Mouse (Mus musculus) bone marrow, adult 2 months (tissue): ENCODE results near the gene Ppp1r27.

Source experiments
- CTCF ChIP-seq: fragments of 200-500 bp; IDR thresholded peaks from 2 replicates; pipeline ENCODE4 v1.5.1; 2011; ENCODE audit warnings: low read length, control low read depth; ENCODE audit not compliant: control insufficient read depth, insufficient read depth
- POLR2A ChIP-seq: fragments of 200-500 bp; IDR thresholded peaks from 2 replicates; pipeline ENCODE4 v1.6.1; 2011; ENCODE audit warnings: low read depth, mild to moderate bottlenecking, control low read depth, low read length, borderline replicate concordance; ENCODE audit not compliant: control insufficient read depth

DNA sequence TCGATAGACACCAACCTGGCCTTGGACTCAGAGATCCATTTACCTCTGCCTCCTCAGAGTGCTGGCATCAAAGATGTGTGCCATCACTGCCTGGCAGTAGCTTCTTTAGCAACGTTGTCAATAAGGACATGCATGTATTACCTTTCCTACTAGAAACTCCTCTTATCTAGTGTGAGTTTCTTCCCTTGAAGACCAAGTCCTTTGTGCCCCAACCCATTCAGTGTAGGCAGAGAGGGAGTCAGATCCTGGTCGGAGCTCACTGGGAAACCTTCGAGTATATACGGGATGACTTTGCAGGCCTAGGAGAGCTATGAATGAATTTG is 23.3 kb upstream of the Ppp1r27 start:
- no peak for TF ChIP-seq CTCF
- TF ChIP-seq POLR2A, result no peak
